Mouse (Mus musculus) ES-E14 (cell line): ENCODE data around the gene Stk25.

Experiments
- HCFC1 ChIP-seq: IDR thresholded peaks from 2 replicates; pipeline ENCODE4 v1.6.1; 2012; ENCODE audit warnings: low read length, inconsistent platforms, borderline replicate concordance; ENCODE audit not compliant: insufficient read depth
- MAFK ChIP-seq: IDR thresholded peaks from 2 replicates; pipeline ENCODE4 v1.6.1; 2014; ENCODE audit warnings: mild to moderate bottlenecking, low read depth, low read length, inconsistent platforms; ENCODE audit not compliant: insufficient read depth
- ZC3H11A ChIP-seq: IDR thresholded peaks from 2 replicates; pipeline ENCODE4 v1.6.1; 2012; ENCODE audit warnings: low read depth, mild to moderate bottlenecking, inconsistent platforms, low read length, borderline replicate concordance
- ZNF384 ChIP-seq: IDR thresholded peaks from 2 replicates; pipeline ENCODE4 v1.6.1; 2012; ENCODE audit warnings: low read depth, low read length, inconsistent platforms

- TF ChIP-seq ZNF384 (no peak), ZC3H11A (no peak), MAFK (no peak), HCFC1 (no peak)
Observed at GRCm38 (mm10) chr1:93577861-93578260, 80.6 kb downstream of the Stk25 start.
